Mouse (Mus musculus) adrenal gland, postnatal 10 days (tissue): ENCODE measurements around the gene Olfr536. TPM values are rescaled to one million over a fixed set of nuclear protein-coding genes. Genes with fewer than 3 reads are reported as not detected.
"Not testable (repeated sequence)": the region's sequence is repeated elsewhere in the genome, so short reads cannot be mapped to it uniquely, and the experiment has no call there.

Experiments used
- DNase-seq: peaks from one replicate; pipeline ENCODE4 v3.0.0; 2021; ENCODE audit warnings: mixed read lengths
- long read RNA-seq, 2 experiments: library from polyadenylated mRNA; stranded (forward); transcript quantifications; one replicate each; pipeline ENCODE4 v2.0.0; 2021
- total RNA-seq, 2 experiments: library from RNA; stranded (reverse); gene quantifications; 2 replicates each; pipeline ENCODE4 v1.2.3; 2021

Olfr536 gene
- total RNA-seq = not detected
- long read RNA-seq, experiment 1 = 0 reads
- long read RNA-seq, experiment 2 = 0 reads

DNA sequence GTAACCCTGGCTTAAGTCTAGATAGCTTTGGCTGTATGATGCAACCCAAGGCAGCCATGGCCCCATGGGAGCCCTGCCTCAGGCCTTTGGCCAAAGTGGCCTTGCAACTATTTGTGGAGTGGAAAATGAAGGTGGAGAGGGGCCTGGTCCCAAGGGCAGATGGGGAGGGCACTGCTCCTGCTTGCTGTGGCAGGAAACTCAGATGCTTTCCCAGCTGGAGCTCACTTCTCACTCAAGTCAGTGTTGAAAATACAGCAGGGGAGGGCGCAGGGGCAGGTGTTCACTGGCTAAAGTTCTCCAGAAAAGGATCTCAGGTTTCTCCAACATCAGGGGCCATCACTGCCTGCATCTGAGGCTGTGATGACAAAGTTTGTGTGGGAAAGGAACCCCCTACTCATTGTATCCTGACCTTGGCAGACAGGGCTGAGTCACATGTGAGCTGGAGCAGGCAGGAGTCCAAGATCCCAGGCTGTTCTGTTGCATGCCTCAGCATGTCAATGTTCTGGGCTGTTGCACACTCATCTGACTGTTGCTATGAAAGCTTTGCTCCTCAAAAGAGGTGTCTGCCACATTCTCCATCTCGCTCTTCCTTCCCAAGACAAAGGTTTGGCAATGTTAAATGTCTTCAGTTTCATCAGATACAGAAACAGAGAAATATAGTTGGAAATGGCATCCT is at the start of gene Olfr536:
Olfr536 (minus strand) TSS at position 51 of the 676 bp plus-strand sequence.
- peak; percentile 27 for DNase-seq

DNA sequence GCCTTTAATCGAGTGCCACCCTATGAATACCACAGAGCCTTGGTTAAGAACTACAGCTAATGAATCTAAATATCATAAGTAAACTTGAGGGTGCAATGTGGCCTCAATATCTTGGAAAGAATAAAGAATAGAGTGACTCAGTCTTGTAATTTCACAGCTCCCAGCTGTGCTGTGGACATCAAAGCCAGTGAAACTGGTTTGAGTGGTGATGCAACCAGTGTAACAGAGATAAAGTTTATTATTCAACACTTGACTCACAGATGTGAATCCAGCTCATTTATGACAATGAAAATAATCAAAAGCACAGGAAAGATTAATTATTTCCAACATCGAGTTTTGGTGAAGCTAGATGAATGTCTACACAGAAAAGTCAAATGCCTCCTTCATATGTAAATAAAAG is 32.5 kb upstream of the Olfr536 start:
- no peak for DNase-seq

DNA sequence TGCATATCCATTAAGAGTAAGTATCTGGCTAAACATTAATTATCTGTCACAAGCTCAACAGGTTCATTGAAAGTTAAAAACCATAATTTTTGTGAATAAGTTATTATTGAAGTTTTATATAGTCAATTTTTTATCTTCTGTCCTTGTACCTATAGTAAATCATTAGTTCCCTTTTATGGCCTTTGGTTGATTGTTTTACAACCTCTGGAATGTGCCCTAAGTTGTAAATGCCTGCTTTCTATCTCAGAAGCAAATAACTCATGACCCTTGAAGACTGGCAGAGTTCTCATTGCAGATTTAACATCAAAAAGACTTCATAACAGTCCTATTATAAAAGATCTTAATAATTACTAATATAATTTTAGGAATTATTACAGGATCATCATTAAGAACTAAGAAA is 12.5 kb downstream of the Olfr536 start:
- no peak for DNase-seq

DNA sequence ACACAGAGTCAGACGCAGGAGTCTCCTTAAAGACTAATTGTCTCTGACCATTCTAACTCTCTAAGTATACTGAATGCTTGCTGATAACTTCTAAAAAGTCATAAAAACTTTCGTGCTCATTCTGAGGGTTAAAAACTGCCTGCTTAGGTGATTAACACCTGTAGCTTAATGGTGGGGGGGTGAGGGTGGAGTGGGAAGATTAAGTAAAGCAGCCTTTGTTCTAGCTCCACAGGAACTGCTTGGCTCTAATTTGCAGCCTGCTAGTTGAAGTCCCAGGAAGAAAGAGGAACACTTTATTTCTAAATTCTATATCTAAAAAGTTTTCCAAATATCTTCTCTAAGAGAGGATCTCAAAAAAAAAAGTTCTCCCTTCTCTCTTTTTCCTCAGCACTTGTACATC is 13.0 kb downstream of the Olfr536 start:
- DNase-seq = no peak

DNA sequence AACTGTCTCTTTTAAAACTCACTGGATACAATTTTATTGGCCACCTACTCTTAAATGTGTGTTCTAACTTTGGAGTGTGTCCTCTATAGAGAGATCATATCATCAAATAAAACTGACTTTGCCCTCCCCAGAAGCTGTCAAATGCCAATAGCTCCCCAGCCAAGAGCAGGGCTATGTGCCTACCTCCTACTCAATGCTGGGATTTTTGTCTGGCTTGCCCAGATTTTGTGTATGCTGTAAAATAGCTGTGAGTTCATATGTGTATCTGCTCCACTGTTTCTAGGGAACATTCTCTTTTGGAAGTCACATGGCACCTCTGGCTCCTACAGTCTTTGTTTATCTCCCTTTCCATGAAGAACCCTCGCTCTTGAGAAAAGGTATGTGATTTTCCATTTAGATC is 18.2 kb downstream of the Olfr536 start:
- DNase-seq = no peak

DNA sequence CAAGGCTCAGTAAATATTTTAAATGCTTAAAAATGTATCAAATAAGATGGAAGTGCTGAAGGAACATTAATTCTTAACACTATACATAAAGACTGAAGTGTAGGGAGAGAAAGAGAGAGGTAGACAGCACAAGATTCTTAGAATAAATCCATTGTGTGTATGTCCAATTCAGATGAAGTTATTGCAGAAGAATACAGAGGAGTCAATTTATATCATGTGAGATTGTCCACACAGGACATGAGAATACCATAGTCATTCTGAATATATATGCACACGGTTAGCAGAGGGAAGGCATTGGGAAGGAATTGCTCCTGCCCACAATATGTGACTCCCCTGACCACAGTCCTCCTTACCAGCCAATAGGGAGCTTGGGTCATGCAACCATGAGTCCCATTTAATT is 23.3 kb downstream of the Olfr536 start, which contains the start of gene Olfr535:
Olfr535 (plus strand) TSS at position 301 of the 400 bp plus-strand sequence.
- no peak for DNase-seq

DNA sequence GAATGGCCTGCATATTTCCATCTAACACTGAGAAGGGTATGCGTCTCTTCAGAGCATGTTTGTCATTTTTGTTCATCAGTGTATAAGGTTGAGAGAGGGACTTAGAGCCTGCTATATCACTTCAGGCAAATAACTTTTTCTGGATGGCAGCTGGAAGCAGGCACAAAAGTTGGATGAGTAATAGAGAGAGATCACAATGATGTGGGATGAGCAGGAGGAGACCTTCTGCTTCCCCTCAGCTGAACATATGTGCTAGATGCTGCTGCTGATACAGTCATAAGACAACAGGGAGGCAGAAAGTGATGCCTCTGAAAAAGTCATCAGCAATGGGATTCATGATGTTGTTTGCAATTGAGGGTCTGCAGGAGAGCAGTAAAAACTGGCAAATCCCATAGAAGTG is 28.5 kb downstream of the Olfr536 start:
- DNase-seq = no peak

DNA sequence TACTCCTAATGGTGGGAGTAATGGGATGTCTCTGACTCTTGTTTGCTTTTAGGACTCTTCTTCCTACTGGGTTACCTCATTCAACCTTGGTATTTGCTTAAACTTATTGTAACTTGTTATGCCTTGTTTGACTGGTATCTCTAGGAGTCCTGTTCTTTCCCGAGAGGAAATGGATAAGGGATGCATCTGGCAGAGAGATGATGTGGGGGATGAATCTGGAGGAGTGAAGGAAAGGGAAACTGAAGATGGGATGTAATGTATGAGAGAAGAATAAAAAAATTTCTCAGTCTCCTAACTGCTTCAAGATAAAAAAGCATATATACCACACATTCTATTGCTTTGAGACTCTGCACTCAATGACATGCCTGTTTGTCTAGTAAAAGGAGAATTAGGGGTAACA is 29.3 kb downstream of the Olfr536 start:
- no peak for DNase-seq

DNA sequence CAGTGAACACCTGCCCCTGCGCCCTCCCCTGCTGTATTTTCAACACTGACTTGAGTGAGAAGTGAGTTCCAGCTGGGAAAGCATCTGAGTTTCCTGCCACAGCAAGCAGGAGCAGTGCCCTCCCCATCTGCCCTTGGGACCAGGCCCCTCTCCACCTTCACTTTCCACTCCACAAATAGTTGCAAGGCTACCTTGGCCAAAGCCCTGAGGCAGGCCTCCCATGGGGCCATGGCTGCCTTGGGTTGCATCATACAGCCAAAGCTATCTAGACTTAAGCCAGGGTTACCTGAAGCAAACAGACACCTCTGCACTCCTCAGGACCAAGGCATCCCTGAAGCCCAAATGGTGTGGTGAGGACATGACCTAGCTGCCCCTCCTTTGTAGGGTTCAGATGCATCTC is 44.1 kb downstream of the Olfr536 start, which contains the start of gene Olfr533:
Olfr533 (plus strand) TSS at position 301 of the 400 bp plus-strand sequence.
- not testable (repeated sequence) for DNase-seq

Other genes starting within 250 kb of the Olfr536 start
- gene Olfr525, start 186.5 kb downstream of the Olfr536 start, total RNA-seq = not detected
- not detected for gene Olfr527, start 173.4 kb downstream of the Olfr536 start, total RNA-seq
- not detected for gene Olfr60, start 145.7 kb downstream of the Olfr536 start, total RNA-seq
- gene Olfr530, start 131.1 kb downstream of the Olfr536 start, total RNA-seq = not detected
- not detected for gene Olfr531, start 104.5 kb downstream of the Olfr536 start, total RNA-seq
- not detected for gene Olfr532, start 85.8 kb downstream of the Olfr536 start, total RNA-seq
- gene Olfr533, start 44.0 kb downstream of the Olfr536 start, total RNA-seq = not detected
- not detected for gene Olfr535, start 23.2 kb downstream of the Olfr536 start, total RNA-seq
- not detected for gene Olfr538, start 60.5 kb upstream of the Olfr536 start, total RNA-seq
- not detected for gene Olfr46, start 93.9 kb upstream of the Olfr536 start, total RNA-seq
- gene Olfr61, start 121.6 kb upstream of the Olfr536 start, total RNA-seq = not detected
- gene Olfr53, start 139.1 kb upstream of the Olfr536 start, total RNA-seq = not detected
- gene Olfr539, start 152.5 kb upstream of the Olfr536 start, total RNA-seq = not detected
- gene Olfr45, start 174.6 kb upstream of the Olfr536 start, total RNA-seq = not detected
- gene Olfr541, start 189.9 kb upstream of the Olfr536 start, total RNA-seq = not detected